Mouse (Mus musculus) liver, embryonic 14.5 days (tissue): ENCODE results near the gene Pnkd.

ENCODE experiments used
- CTCF ChIP-seq: IDR thresholded peaks from 2 replicates; pipeline ENCODE4 v1.5.1; 2016; ENCODE audit warnings: antibody characterized with exemption, low read depth, control low read depth
- EP300 ChIP-seq: IDR thresholded peaks from 2 replicates; pipeline ENCODE4 v1.6.1; 2016; ENCODE audit warnings: antibody characterized with exemption, low read depth

DNA sequence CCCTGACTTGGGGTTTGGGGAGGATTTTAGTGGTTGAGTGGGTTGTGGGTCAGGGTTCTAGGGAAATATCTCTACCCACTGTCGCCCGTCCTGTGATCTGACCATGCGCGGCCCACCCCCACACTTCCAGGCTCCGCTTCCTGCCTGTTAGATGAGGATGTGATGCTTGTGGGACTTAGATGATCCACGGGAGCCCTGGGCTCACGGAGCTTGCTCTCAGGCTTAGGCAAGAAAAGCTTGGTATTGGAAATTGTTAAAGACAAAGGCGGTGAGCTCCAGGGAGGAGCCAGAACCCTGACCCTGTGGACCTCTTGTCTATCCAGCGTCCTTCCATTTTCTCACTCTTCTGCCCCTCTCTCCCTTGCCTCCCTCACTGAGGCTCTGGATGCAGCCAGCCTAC, 55.2 kb downstream of the Pnkd start:
- TF ChIP-seq CTCF: no peak
- no peak for TF ChIP-seq EP300
